Mouse (Mus musculus): ENCODE data around the gene Glb1. TPM values are rescaled to one million over a fixed set of nuclear protein-coding genes. Genes with fewer than 3 reads are reported as not detected.
A peak's percentile ranks its signal among the peaks of the same experiment; 100 is the strongest.
"Not testable (repeated sequence)": the region's sequence is repeated elsewhere in the genome, so short reads cannot be mapped to it uniquely, and the experiment has no call there.

The Glb1 gene
- polyA plus RNA-seq, 1 experiment from 2014 or later = 35.0 TPM

GRCm38 (mm10) chr9:114394136-114394535, 6.7 kb upstream of the Glb1 start:
- DNase-seq (ENCODE audit: low spot score) = not testable (repeated sequence)

GRCm38 (mm10) chr9:114394677-114395076, 6.2 kb upstream of the Glb1 start:
- DNase-seq (ENCODE audit: low spot score) = no peak

DNA sequence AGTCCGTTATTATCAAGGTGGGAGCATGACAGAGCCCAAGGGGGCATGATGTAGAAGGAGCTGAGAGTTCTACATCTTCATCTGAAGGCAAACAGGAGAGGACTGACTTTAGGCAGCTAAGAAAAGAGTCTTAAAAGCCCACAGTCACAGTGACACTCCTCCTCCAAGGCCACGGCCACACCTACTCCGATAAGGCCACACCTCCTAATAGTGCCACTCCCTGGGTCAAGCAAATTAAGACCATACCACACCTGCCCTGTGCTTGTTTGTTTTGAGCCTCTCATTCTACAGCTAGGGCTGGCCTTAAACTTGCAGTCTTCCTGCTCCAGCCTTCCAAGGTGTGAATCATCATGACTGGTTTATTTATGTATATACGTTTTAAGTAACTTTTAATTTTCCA, 5.6 kb upstream of the Glb1 start:
- no peak for DNase-seq (ENCODE audit: low spot score)

- no peak for DNase-seq (ENCODE audit: low spot score)
Measured at GRCm38 (mm10) chr9:114399680-114400079, 1.2 kb upstream of the Glb1 start.

GRCm38 (mm10) chr9:114400588-114400948, 308 bp upstream of the Glb1 start:
- DNase-seq (ENCODE audit: low spot score) = no peak

DNA sequence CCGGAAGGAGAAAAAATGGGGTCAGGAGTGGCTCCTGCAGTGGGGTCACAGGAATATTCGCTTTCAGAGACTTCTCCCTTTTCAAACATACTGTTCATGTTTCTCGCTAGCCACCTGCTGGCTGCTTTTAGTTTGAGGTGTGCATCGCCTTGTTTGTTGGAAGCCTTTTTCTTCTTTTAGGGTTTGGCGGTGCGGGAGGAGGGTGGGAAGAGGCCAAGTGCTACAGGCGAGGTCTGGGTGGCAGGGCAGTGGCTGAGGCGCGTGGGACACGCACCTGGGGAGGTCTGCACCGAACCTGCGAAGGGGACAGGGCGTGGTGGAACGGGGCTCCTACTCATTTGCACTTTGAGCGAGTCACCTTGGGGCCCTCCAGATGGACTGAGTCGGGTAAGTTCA, 807 bp downstream of the Glb1 start:
- DNase-seq (ENCODE audit: low spot score) = peak; percentile 77

DNA sequence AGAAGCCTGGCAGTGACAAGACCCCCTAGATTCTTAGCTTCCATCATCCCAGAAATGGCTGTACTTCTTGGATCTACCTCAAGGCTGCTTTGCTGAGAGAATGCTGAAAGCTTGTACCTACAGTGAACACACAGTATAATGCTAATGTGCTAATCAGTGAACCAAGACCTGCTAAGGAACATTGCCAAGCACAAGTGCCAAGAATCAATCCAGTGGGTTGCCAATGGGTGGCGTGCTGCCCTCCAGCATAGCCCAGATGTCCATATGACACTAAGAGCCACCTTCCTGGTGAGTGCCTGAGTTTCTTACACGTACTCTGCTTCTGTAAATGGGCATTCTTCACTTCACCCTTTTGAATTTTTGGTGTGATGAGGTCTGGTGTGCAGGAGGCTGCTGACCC, 6.8 kb downstream of the Glb1 start:
- DNase-seq (ENCODE audit: low spot score) = no peak

DNA sequence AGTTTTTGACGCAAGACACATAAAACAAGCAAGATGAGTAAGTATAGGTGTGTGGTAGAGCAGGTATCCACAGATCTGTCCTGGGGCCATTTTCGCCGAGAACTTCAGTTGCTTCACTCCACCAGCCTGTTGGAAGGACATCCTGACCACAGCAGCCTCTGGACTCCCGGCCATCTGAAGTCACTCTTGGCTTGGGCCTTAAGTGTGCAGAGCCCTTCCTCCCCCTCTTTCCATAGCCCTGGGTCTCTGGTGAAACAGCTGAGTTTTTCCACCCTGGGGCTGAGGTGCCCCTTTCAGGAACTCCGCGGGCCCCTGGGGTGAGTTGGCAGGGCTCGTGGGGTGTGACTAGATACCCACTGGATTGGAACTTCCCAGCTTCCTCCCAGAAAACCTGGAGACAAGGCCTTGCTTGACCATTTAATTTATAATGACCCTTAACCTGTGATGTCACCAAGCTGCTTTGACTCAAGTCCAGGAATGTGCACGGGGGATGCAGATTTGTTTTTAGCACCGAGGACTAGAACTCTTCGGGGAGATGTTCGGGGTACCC, 9.5 kb downstream of the Glb1 start:
- DNase-seq (ENCODE audit: low spot score) = no peak

- no peak for DNase-seq (ENCODE audit: low spot score)
Measured at GRCm38 (mm10) chr9:114411295-114411694, 10.4 kb downstream of the Glb1 start.

DNA sequence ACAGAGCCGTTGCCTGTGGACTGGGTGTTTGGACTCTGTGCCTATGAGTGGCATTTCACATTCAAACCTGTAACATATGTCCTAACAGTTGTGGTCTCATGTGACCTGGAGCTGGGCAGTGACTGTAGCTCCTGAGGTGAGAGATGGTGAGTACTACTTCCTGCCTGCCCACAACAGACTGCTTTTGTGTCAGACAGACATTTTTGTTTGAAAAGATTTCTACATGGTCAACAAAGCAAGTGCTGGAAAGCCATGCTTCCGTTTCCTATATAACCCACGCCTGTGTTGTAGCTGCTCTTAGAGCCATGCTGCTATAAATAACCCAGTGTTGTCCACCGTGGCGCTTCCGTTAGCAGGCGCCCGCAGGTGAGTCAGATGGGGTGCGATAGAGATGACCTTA, 11.5 kb downstream of the Glb1 start:
- no peak for DNase-seq (ENCODE audit: low spot score)

- DNase-seq (ENCODE audit: low spot score) = no peak
Measured at GRCm38 (mm10) chr9:114413866-114414265, 13.0 kb downstream of the Glb1 start.

DNA sequence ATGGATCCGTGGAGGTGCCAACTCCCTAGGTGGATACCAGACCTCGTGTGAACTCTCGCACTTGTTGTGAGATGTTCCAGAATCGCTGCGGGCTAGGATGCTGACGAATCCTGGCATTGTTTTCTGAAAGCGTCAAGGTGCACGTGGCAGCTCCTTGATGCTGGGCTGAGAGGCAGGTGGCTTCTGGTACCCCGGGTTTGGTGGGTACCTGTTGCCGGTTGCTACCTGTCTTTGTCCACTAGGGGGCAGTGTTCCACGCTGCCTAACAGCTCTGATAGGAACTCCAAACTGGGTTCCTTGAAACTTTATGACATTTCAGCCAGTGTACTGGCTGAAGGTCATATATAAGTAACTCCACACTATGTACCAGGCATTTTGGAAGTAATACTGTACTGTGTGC, 14.8 kb downstream of the Glb1 start:
- DNase-seq (ENCODE audit: low spot score) = peak; percentile 86

DNA sequence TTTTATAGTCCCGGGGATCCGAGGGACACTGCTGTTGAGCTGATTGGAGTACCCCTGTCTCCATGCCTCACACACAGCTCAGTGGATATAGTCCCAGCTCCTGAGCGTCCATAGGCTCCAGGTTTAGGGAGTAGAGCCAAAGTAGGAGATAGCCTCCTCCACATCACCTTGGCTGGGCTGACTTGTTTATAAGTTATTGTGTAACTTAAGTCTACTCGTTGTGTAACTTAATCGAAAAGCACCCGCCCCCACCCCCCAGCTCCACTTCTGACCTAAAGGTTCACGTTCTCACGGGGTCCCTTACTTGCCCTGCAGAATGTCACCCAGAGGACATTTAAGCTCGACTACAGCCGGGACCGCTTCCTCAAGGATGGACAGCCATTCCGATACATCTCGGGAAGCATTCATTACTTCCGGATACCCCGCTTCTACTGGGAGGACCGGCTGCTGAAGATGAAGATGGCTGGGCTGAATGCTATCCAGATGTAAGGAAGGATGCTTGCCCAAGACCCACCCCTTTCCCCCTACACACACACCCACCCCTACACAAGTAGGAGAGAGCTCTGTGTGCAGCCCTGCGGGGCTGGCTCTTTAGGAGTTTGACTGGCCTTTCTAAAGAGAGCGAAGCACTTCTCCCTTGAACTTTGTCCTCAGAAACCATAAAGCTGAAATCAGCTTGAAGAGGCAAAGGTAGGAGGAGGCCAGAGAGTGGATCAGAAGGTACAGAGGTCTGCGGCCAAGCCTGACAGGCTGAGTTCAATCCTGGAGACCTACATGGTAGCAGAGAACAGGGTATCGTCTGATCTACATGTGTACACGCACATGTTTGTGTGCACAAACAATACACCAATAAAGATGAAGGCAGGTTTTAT, 16.0 kb downstream of the Glb1 start:
- no peak for DNase-seq (ENCODE audit: low spot score)

- peak; percentile 79 for DNase-seq (ENCODE audit: low spot score)
Measured at GRCm38 (mm10) chr9:114418187-114418586, 17.3 kb downstream of the Glb1 start.

DNA sequence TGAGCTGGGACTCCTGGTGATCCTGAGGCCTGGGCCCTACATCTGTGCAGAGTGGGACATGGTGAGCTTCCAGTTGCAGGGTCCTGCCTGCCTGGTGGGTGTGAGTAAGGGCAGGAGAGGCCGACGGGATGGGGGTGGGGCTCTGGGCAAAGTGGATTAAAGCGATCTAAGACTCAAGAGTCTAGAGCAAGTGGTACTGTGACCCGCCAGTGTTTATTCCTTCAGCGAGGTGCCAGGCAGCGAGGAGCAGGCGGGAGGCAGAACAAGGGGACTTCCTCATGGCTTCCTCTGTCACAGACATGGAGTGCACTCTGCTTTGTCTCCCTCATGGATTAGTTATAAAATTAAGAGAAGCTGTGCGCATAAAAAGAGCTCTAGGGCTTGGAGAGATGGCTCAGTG, 19.6 kb downstream of the Glb1 start:
- DNase-seq (ENCODE audit: low spot score) = no peak

GRCm38 (mm10) chr9:114421045-114421444, 20.2 kb downstream of the Glb1 start:
- DNase-seq (ENCODE audit: low spot score) = no peak

DNA sequence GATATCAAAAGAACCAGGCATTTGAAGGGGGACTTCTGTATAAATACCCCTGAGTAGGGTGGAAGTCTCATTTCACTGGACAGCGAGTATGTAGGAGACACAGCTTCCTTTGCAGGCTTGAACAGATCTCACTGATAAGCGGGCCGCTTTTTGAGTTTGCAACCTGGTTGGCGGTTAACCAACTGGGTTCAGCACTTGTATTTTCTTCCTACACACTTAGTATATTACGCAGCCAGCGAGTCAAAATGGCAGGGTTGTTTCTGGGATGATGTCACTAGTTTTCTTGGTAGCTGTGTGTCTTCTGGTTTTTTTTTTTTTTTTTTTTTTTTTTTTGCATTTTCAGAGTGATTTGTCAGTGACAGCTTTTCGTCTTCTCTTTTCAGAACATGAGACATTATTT, 20.9 kb downstream of the Glb1 start:
- peak; percentile 50 for DNase-seq (ENCODE audit: low spot score)

GRCm38 (mm10) chr9:114425576-114425975, 24.7 kb downstream of the Glb1 start:
- DNase-seq (ENCODE audit: low spot score) = no peak

GRCm38 (mm10) chr9:114426201-114426600, 25.3 kb downstream of the Glb1 start:
- no peak for DNase-seq (ENCODE audit: low spot score)

GRCm38 (mm10) chr9:114427425-114427824, 26.5 kb downstream of the Glb1 start:
- no peak for DNase-seq (ENCODE audit: low spot score)

- peak; percentile 42 for DNase-seq (ENCODE audit: low spot score)
Measured at GRCm38 (mm10) chr9:114428103-114428834, 27.4 kb downstream of the Glb1 start.

- peak; percentile 62 for DNase-seq (ENCODE audit: low spot score)
Measured at GRCm38 (mm10) chr9:114435668-114436067, 34.8 kb downstream of the Glb1 start.
